Mouse (Mus musculus): ENCODE data around the gene Wee2.
A peak's percentile ranks its signal among the peaks of the same experiment; 100 is the strongest.

Gene Wee2

GRCm38 (mm10) chr6:40435151-40436046 lies 3.5 kb upstream of the Wee2 start:
- DNase-seq (ENCODE audit: low read depth), result no peak

DNA sequence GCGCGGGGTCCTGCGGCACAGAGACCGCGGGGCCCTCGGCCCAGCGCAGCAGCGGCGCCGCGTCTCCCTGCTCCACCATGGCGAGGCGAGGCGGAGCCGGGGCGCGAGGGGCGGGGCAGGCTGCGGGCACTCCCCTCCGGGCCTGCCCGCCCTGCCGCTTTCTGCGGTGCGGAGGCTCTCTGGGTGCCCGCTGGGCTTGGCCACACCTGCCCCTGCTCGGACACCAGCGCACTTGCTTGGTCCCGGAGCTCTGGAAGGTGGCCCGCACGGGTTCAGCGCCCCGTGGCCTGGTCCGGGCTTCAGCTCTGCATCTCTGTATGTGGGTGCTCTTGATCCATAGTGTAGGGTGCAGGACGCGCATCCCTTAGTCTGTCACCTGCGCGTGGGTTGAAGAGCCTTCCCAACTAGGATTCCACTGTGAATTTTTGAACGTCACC lies 2.8 kb upstream of the Wee2 start, which contains the start of gene E330009J07Rik:
E330009J07Rik (minus strand) TSS at position 89 of the 437 bp plus-strand sequence.
- DNase-seq (ENCODE audit: low read depth), result no peak

GRCm38 (mm10) chr6:40439731-40440130 lies 843 bp downstream of the Wee2 start:
- no peak for DNase-seq (ENCODE audit: low read depth)

- DNase-seq (ENCODE audit: low read depth), result no peak
Measured at GRCm38 (mm10) chr6:40441276-40441675, 2.4 kb downstream of the Wee2 start.

- DNase-seq (ENCODE audit: low read depth), result no peak
Measured at GRCm38 (mm10) chr6:40441755-40442154, 2.9 kb downstream of the Wee2 start.

- DNase-seq (ENCODE audit: low read depth), result no peak
Measured at GRCm38 (mm10) chr6:40443281-40443928, 4.5 kb downstream of the Wee2 start.

DNA sequence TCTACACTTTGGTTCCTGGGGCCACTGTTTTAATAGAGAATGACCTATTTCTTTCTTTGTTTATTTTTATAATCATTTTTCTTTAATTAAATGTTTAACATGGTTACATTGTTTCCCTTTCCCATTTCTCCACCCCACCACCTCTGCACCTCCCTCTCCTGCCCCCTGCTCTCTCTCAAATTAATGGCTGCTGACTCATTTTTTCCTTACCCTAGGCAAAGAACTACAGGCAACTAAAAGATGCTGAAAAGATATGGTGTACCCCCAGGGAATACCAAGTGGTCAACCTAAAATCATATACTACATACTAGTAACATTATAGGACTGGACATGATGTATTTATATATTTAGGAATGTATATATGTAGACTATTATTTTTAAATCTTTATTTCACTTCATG lies 9.7 kb downstream of the Wee2 start:
- no peak for DNase-seq (ENCODE audit: low read depth)

GRCm38 (mm10) chr6:40454436-40455041 lies 15.7 kb downstream of the Wee2 start:
- no peak for DNase-seq (ENCODE audit: low read depth)

GRCm38 (mm10) chr6:40465710-40466109 lies 26.8 kb downstream of the Wee2 start:
- no peak for DNase-seq (ENCODE audit: low read depth)

- peak; percentile 87 for DNase-seq (ENCODE audit: low read depth)
Measured at GRCm38 (mm10) chr6:40470916-40471719, 32.2 kb downstream of the Wee2 start, which contains the start of gene Ssbp1. TSS of gene Ssbp1 (plus strand) at chr6:40471352.

GRCm38 (mm10) chr6:40471720-40472010 lies 32.8 kb downstream of the Wee2 start:
- DNase-seq (ENCODE audit: low read depth), result no peak

GRCm38 (mm10) chr6:40476132-40476531 lies 37.2 kb downstream of the Wee2 start:
- no peak for DNase-seq (ENCODE audit: low read depth)

DNA sequence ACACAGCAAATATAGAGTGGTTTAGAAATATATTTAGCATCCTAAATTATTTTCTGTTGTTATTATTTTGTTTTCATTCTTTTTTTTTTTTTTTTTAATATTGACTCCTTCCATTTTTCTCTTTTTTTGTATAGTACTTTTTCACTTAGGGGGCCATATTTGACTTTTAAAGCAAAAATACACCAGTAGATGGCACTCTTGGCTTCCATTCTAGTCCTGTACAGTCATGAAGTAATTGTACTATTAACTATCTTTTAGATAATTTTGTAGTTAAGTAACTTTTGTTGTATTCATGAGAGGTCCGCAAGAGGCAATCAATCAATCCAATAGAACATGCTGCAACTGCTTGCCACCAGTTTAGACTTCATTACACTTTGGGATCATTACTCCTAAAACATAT lies 40.8 kb downstream of the Wee2 start:
- DNase-seq (ENCODE audit: low read depth), result peak; percentile 41

DNA sequence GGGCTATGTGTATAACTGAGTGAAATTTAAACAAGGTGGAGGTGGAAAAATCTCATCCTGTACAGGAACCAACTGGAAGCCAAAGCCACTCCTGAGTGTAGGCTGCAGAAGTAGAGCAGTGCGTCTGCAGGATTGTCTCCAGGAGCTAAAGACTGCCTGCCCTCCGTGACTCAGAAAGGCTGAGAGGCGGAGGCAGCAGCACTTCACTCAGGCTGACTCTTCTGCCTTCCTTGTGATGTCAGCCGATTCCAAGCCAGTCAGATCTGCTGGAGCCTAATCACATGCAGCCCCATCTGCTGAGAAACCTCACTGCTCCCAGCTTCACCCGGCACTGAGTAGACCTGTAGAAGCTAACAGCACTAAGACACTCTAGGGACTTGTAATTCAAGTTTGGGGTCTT lies 43.4 kb downstream of the Wee2 start:
- DNase-seq (ENCODE audit: low read depth), result no peak

- no peak for DNase-seq (ENCODE audit: low read depth)
Measured at GRCm38 (mm10) chr6:40490933-40491332, 52.0 kb downstream of the Wee2 start, which contains the start of gene Tas2r137. TSS of gene Tas2r137 (plus strand) at chr6:40491233.

DNA sequence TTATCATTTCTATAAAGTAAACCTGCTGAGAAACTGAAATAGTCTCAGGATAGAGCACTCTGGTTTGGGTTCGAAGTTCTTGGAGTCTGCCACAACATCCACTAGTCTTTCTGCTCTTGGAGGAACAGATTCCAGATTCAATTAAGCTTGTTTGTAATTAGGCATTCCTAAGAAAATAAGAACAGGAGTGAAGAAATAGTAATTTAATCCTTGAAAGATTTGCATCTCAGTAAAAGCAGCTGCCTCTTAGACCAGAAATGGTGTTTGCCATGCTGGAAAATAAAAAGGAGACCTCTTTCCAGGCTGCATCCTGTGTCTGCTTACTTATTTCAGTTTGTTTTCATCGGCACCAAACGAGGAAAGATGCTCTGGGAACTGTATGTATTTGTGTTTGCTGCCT lies 54.3 kb downstream of the Wee2 start, which contains the start of gene Tas2r108:
Tas2r108 (plus strand) TSS at position 301 of the 400 bp plus-strand sequence.
- no peak for DNase-seq (ENCODE audit: low read depth)
